Mouse (Mus musculus) 3T3-L1 (cell line): ENCODE data around the gene Pgm3.

Experiments used
- DNase-seq: peaks from one replicate; pipeline ENCODE4 v3.0.0-alpha.2; 2015; ENCODE audit warnings: low read depth, low spot score

Gene Pgm3

GRCm38 (mm10) chr9:86569314-86569910 is 2.2 kb downstream of the Pgm3 start:
- DNase-seq: no peak

- no peak for DNase-seq
Measured at GRCm38 (mm10) chr9:86560543-86560942, 11.1 kb downstream of the Pgm3 start.

- no peak for DNase-seq
Measured at GRCm38 (mm10) chr9:86554641-86555040, 17.0 kb downstream of the Pgm3 start.

GRCm38 (mm10) chr9:86553886-86554285 is 17.8 kb downstream of the Pgm3 start:
- DNase-seq: no peak

- DNase-seq: no peak
Measured at GRCm38 (mm10) chr9:86550717-86551116, 20.9 kb downstream of the Pgm3 start.

GRCm38 (mm10) chr9:86549637-86550162 is 21.9 kb downstream of the Pgm3 start:
- no peak for DNase-seq

GRCm38 (mm10) chr9:86544559-86544958 is 27.1 kb downstream of the Pgm3 start:
- DNase-seq: no peak

- DNase-seq: no peak
Measured at GRCm38 (mm10) chr9:86543451-86543850, 28.2 kb downstream of the Pgm3 start.

- no peak for DNase-seq
Measured at GRCm38 (mm10) chr9:86534071-86534470, 37.6 kb downstream of the Pgm3 start.

GRCm38 (mm10) chr9:86525600-86525999 is 46.0 kb downstream of the Pgm3 start:
- DNase-seq: no peak

- peak; percentile 35 for DNase-seq
Measured at GRCm38 (mm10) chr9:86522335-86522734, 49.3 kb downstream of the Pgm3 start.

GRCm38 (mm10) chr9:86514798-86515197 is 56.8 kb downstream of the Pgm3 start:
- no peak for DNase-seq

GRCm38 (mm10) chr9:86514390-86514789 is 57.3 kb downstream of the Pgm3 start:
- DNase-seq: no peak

GRCm38 (mm10) chr9:86513733-86514132 is 57.9 kb downstream of the Pgm3 start:
- no peak for DNase-seq

- no peak for DNase-seq
Measured at GRCm38 (mm10) chr9:86507437-86507836, 64.2 kb downstream of the Pgm3 start.
